Mouse (Mus musculus) cerebellum, postnatal 10 days (tissue): ENCODE results near the gene Slc24a2.
A peak's percentile ranks its signal among the peaks of the same experiment; 100 is the strongest.

Experiments used
- DNase-seq, 2 experiments: peaks; one replicate each; pipeline ENCODE4 v3.0.0; 2021; ENCODE audit warnings: mixed read lengths in 2 of 2

Slc24a2 gene

GRCm38 (mm10) chr4:87115726-87116125 lies 114.6 kb downstream of the Slc24a2 start:
- no peak for DNase-seq

- no peak for DNase-seq
Observed at GRCm38 (mm10) chr4:87109331-87110059, 120.8 kb downstream of the Slc24a2 start.

DNA sequence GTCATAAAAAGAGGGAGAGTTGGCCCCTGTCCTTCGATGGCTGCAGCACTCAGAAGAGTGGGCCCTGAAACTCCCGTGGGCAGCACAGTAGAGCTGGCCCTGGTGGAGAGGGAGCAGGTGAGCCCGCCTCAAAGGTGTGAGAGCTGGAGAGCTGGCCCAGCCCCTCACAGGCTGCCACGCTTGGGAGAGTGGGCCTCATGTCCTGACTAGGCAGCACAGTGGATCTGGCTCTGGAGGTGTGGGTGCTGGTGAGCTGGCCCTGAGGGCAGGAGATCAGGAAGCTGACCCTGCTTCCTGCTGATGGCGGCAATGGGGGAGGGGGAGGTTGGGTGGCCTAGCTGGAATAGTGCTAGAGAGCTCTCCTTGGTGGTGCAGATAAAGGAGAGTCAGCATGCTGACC lies 129.3 kb downstream of the Slc24a2 start:
- no peak for DNase-seq

GRCm38 (mm10) chr4:87096186-87096585 lies 134.1 kb downstream of the Slc24a2 start:
- peak; percentile 90 to 95 for DNase-seq

DNA sequence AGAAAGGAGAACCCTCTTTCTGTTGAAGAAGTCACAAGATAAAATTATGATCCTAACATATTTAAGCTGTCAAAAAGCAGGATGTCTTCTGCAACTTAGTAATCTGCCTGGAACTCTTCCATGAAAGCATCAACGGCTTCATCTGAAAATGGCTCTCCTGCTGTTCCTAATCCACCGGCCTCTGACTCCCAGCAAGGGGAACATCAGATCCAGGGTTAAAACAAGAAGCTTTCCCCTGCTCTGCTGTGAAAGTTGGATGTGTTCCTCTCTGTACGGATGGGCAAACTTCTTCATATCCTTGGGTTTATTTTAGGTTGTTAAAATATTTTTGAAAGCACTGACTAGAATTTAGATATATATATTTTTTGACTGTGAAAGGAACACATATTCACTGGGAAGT lies 136.7 kb downstream of the Slc24a2 start:
- DNase-seq: no peak

DNA sequence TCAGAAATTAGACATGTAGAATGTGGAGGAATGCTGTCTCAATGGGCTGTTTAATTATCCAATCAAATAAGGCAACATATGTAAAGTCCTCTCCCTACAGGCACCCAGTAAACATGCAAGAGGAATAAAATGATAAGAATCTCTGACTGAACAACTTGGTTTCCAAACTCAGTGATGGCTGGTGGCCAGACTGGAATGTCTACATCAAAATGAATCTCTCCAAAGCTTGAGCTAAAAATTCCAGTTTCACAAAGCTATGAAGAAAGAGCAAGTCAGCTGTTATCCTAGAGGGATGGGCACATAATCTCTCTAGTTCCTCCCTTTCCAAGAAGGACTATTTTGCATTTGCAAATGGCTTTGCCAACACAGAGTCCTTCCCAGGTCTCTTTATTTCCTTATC lies 139.4 kb downstream of the Slc24a2 start:
- DNase-seq: no peak

DNA sequence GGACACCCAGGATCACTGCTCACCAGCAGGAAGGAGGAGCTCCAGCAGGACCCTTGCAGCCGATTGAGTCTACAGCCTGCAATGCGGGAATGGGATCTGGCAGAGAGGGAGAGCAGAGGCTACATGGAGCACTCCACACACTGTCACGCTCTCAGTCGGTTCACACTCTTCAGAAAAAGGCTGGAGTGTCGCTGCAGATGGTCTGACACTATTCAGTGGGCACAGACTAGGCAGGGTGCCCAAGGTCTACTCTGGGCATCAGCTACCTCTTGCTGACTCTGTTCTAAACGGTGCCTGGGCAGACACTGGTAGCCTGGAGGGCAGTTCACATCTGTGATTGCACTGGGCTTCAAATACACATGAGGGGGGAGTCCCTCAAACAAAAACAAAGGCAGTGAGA lies 141.6 kb downstream of the Slc24a2 start:
- peak; percentile 87 to 91 for DNase-seq

DNA sequence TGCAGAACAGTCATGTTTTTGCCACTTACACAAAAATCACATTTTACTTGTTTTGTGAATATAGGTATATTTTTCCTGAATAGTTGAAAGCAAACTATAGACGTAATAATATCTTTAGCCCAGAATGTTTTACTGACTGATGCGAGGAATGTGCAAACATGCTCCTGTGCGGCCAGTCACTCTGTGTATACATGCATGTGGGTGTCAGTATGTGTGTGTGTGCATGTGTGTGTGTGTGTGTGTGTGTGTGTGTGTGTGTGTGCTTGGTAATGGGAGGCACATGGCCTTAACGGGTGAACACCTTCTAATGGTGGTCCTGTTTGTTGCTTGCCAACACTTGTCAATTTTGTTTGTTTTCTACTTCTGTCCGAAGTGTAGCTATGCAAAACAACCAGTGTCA lies 142.7 kb downstream of the Slc24a2 start:
- no peak for DNase-seq

DNA sequence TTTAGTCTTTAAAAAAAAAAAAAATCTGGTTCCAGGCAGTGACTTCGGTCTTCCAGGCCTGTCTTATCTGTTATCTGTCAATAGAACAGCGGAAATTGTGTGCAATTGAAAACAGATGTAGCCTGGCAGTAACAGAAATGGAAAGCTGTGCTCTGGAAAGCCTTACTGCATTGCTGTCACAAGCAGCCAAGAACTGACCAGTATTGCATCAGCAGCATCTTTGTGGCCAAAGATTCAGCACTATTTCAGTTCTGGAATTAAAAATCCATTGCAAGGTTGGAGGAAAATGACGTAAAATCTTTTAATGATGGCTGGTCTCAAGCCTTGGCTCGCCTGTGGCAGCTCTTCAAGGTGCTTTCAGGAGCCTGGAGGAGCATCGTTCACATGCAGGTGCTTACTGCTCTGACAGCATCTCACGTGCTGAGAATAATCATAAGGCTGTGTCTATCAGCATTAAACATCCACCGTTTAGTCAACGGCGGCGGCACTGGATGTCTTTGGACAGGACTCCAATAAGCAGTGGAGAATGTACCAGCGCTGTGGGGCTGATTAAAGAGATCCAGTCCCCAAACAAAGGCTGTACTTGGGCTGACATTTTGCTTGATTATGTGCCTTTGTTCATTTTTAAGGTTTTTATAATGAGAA lies 143.2 kb downstream of the Slc24a2 start:
- peak in 1 of 2 experiments; percentile 17 for DNase-seq

- no peak for DNase-seq
Observed at GRCm38 (mm10) chr4:87081321-87081720, 149.0 kb downstream of the Slc24a2 start.

- DNase-seq: no peak
Observed at GRCm38 (mm10) chr4:87079305-87079704, 151.0 kb downstream of the Slc24a2 start.

DNA sequence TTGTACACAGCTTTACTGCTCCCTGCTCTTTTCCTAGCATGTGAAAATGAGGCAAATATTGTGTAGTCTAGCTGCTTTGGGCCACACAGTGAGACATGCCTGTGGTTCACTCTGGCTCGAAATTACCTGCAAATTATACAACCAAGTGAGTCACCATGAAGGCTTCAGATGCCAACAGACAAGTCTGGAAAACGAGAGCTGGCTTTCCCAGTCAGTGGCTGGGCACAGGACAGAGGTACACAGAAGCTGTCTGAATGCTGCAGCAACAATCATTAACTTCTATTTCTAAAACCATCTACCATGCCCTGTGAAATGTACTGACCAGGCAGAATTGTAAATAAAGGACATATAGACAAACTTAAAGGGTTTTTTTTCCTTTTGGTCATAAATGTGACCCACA lies 151.6 kb downstream of the Slc24a2 start:
- no peak for DNase-seq

DNA sequence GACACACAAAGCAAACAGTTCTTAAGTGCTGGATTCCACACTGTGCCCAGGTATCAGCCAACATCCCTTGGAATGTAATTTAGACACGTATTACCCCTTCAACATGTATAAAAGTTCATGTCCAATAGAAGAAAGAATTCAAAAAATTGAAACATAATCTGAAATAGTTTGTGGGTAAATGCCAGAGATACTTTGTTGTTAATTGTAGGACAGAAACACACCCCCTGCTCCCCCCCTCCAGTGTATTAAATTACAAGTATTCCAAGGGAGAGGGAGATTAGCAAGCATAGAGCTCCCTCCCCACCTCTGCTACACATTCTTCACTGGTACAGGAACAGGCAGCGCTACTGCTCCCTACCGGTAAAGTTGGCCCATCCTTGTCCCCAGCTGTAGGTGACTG lies 154.5 kb downstream of the Slc24a2 start:
- no peak for DNase-seq

- DNase-seq: no peak
Observed at GRCm38 (mm10) chr4:87068121-87068520, 162.2 kb downstream of the Slc24a2 start.

- DNase-seq: no peak
Observed at GRCm38 (mm10) chr4:87065227-87065626, 165.1 kb downstream of the Slc24a2 start.

GRCm38 (mm10) chr4:87064561-87064960 lies 165.7 kb downstream of the Slc24a2 start:
- no peak for DNase-seq

DNA sequence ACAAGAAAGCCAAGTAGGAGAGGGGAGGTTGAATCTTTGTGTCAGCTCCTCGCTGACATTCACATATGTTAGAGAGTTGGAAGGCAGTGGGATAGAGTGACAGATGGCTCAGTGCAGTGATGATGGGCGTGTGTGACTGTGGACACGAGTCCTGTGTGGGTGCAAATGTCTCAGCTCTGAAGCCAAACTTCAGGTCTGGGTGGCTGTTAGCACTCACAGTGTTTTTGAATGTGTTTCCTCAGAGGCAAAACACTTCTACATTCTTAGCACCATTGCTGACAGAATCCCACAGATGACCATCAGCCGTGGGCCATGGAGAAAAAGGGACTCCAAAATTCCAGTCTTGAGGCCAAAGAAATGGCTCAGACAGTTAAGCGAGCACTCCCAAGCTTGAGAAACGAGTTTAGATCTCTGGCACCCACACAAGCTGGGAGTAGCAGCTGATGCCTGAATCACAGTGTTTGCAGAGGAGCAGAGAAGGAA lies 167.5 kb downstream of the Slc24a2 start:
- DNase-seq: peak; percentile 67 to 73

- peak; percentile 57 to 62 for DNase-seq
Observed at GRCm38 (mm10) chr4:87061696-87062095, 168.6 kb downstream of the Slc24a2 start.

DNA sequence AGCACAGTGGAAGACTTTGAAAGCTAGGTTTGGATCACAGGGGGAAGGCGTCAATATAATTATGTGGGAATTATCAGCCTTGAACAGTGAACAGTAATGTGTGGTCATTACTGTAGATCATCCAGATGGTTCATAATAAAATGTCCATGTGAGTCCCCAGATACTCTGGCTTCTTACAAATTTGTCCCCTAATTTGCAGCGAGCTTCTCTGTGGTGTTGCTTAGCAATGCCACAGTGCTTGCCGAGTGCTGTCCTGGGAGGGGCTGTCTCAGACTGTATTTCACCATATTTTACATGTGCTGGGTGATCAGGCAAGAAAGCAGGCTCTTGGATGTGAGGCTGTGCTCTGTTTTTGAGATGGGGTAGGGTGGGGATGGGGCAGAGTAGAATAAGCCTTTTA lies 172.7 kb downstream of the Slc24a2 start:
- no peak for DNase-seq

DNA sequence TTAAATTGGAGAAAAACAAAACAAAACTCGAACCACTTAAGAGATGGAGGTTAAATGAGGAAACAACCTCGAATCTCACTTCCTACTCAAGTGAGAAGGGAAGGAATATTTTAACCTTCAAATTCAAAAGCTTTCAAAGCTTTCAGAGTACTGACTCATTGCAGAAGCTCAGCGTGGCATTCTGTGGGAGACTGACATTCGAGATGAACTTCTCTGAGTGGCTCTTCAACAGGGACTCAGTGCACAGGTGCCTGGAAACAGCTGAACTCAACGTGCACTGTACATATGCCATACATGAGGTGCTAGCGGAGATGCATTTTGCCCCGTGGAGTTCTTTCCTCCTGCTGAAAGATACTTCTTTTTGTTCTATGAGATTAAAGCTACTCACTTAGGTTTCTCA lies 174.5 kb downstream of the Slc24a2 start:
- DNase-seq: no peak

GRCm38 (mm10) chr4:87052881-87053280 lies 177.4 kb downstream of the Slc24a2 start:
- DNase-seq: no peak

DNA sequence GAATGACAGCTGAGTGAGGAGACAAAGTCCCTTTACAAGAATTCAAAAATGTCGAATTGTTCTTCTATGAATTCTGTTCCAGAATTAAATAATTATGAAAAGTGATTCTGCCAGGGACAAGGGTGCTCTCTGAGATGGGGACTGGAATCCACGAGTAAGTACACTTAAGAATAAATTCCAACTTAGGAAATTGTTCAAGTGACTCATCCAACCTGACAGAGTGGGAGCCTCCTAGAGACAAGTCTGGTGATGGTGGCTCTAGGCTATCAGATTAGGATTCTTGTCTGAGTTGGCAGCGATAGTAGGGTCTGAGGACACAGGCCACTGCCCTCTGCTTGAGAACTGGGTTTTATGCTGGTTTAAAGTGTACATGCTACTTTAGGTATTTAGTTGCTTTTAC lies 181.2 kb downstream of the Slc24a2 start:
- DNase-seq: no peak

GRCm38 (mm10) chr4:87047131-87047530 lies 183.1 kb downstream of the Slc24a2 start:
- DNase-seq: no peak

DNA sequence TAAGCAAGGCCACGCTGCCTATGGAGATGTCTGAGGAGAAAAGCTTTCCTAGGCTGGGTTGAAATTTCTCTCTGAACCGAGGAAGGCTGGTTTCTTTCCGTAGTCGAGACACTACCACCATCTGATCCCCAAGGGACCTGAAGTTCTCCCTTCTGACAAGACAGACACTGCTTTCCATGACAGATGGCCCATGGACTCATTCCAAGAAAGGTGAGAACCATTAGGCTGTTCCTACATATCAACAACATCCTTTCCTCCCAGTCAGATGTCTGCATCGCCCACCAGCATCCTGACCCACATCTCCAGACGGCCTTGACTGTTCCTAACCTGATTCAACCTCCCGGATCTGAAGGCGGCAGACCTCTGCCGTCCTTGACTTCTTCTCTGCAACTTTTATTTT lies 187.0 kb downstream of the Slc24a2 start:
- DNase-seq: no peak
